Mouse (Mus musculus) adrenal gland, postnatal 4 days (tissue): ENCODE measurements around the gene Adra2a. TPM values are rescaled to one million over a fixed set of nuclear protein-coding genes. Genes with fewer than 3 reads are reported as not detected.

Source experiments
- DNase-seq, 2 experiments: peaks; one replicate each; pipeline ENCODE4 v3.0.0; 2021 to 2022; ENCODE audit warnings: low spot score in 2 of 2, mixed read lengths in 2 of 2
- long read RNA-seq, 2 experiments: library from polyadenylated mRNA; stranded (forward); transcript quantifications; one replicate each; pipeline ENCODE4 v2.0.0; 2021
- total RNA-seq, 2 experiments: library from RNA; stranded (reverse); gene quantifications; 2 replicates each; pipeline ENCODE4 v1.2.3; 2021

The Adra2a gene
- 1 to 10 TPM; 1.3 to 4.5 TPM for total RNA-seq
- long read RNA-seq, experiment 1 = 0 reads
- long read RNA-seq, experiment 2, full-length matches to known transcripts = 3 of 3 reads
- long read RNA-seq, experiment 2, partial matches to known transcripts = 0 of 3 reads
- long read RNA-seq, experiment 2, other reads (novel, unspliced or antisense) = 0 of 3 reads

- DNase-seq = no peak
These were observed at the start of gene Adra2a for GRCm38 (mm10) chr19:54043851-54044250. Adra2a (plus strand) TSS chr19:54044151.

GRCm38 (mm10) chr19:53994276-53994675 is 49.7 kb upstream of the Adra2a start:
- no peak for DNase-seq

- no peak for DNase-seq
These were observed 33.0 kb upstream of the Adra2a start for GRCm38 (mm10) chr19:54010973-54011372.

GRCm38 (mm10) chr19:54014999-54015398 is 29.0 kb upstream of the Adra2a start:
- DNase-seq = no peak

- no peak for DNase-seq
These were observed 28.4 kb upstream of the Adra2a start for GRCm38 (mm10) chr19:54015503-54015902.

GRCm38 (mm10) chr19:54035100-54035499 is 8.9 kb upstream of the Adra2a start:
- no peak for DNase-seq

- DNase-seq = no peak
These were observed 4.5 kb upstream of the Adra2a start for GRCm38 (mm10) chr19:54039441-54039840.

GRCm38 (mm10) chr19:54040356-54041028 is 3.5 kb upstream of the Adra2a start:
- no peak for DNase-seq

GRCm38 (mm10) chr19:54041029-54041367 is 3.0 kb upstream of the Adra2a start:
- no peak for DNase-seq

GRCm38 (mm10) chr19:54044507-54045371 is 788 bp downstream of the Adra2a start:
- DNase-seq = peak; percentile 7 to 15

GRCm38 (mm10) chr19:54045412-54045811 is 1.5 kb downstream of the Adra2a start:
- DNase-seq = no peak

GRCm38 (mm10) chr19:54045931-54046683 is 2.2 kb downstream of the Adra2a start:
- DNase-seq = no peak

GRCm38 (mm10) chr19:54046684-54047070 is 2.7 kb downstream of the Adra2a start:
- no peak for DNase-seq

GRCm38 (mm10) chr19:54047386-54048050 is 3.6 kb downstream of the Adra2a start:
- DNase-seq = no peak

GRCm38 (mm10) chr19:54048161-54048885 is 4.4 kb downstream of the Adra2a start:
- no peak for DNase-seq

- no peak for DNase-seq
These were observed 7.7 kb downstream of the Adra2a start for GRCm38 (mm10) chr19:54051651-54052050.

- DNase-seq = no peak
These were observed 11.9 kb downstream of the Adra2a start for GRCm38 (mm10) chr19:54055845-54056244.

- no peak for DNase-seq
These were observed 24.5 kb downstream of the Adra2a start for GRCm38 (mm10) chr19:54068447-54068846.

GRCm38 (mm10) chr19:54070521-54070920 is 26.6 kb downstream of the Adra2a start:
- no peak for DNase-seq

- no peak for DNase-seq
These were observed 28.4 kb downstream of the Adra2a start for GRCm38 (mm10) chr19:54072233-54072800.
